Mouse (Mus musculus) cerebellum, adult 2 months (tissue): Measurements from ENCODE around the gene Dnm3.

Source experiments
- CTCF ChIP-seq: fragments of 200-500 bp; IDR thresholded peaks from 2 replicates; pipeline ENCODE4 v1.5.1; 2011; ENCODE audit warnings: low read depth, mild to moderate bottlenecking, control low read depth, low read length, moderate library complexity, borderline replicate concordance; ENCODE audit not compliant: insufficient read depth
- POLR2A ChIP-seq: fragments of 200-500 bp; IDR thresholded peaks from 2 replicates; pipeline ENCODE4 v1.6.1; 2011; ENCODE audit warnings: low read length, control low read depth, borderline replicate concordance; ENCODE audit not compliant: insufficient read depth

DNA sequence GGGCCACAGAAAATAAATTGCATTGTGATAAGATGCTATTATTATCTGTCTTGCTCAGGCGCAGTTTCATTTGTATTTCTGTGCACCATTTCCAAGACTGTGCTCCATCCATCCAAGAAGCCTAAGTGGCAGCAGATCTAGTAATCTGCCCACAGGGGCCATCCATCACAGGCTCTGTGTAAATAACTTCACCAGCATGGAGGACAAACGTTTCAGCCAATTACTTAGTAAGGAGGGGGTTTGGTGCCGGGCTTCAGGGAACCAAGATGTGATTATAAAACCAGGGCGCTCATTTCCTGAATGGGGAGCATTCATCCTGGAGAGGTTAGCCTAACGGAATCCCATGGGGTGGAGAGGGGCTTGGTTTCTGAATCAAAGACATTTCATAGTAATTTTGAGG is 222.9 kb downstream of the Dnm3 start:
- TF ChIP-seq POLR2A (no peak), CTCF (no peak)
